Mouse (Mus musculus) thymus, adult 2 months (tissue): Measurements from ENCODE around the gene Rap1b.

Experiments used
- CTCF ChIP-seq: fragments of 200-500 bp; IDR thresholded peaks from 2 replicates; pipeline ENCODE4 v1.5.1; 2012; ENCODE audit warnings: mild to moderate bottlenecking, control low read depth, low read length, moderate library complexity, borderline replicate concordance; ENCODE audit not compliant: control insufficient read depth, poor library complexity, insufficient read depth; ENCODE audit errors: extremely low read depth
- POLR2A ChIP-seq: fragments of 200-500 bp; IDR thresholded peaks from 2 replicates; pipeline ENCODE4 v1.6.1; 2012; ENCODE audit warnings: mild to moderate bottlenecking, low read length, control low read depth, moderate library complexity; ENCODE audit not compliant: control insufficient read depth, poor library complexity, insufficient read depth; ENCODE audit errors: extremely low read depth

- TF ChIP-seq POLR2A (no peak), CTCF (no peak)
Observed at GRCm38 (mm10) chr10:117858241-117858640, 12.4 kb upstream of the Rap1b start.
